Mouse (Mus musculus) forebrain, embryonic 10.5 days (tissue): ENCODE results near the gene Ribc2. TPM values are rescaled to one million over a fixed set of nuclear protein-coding genes. Genes with fewer than 3 reads are reported as not detected.

Experiments
- DNase-seq: peaks from one replicate; pipeline ENCODE4 v3.0.0-alpha.2; 2017; ENCODE audit warnings: low spot score; ENCODE audit errors: extremely low spot score
- H3K27ac ChIP-seq: fragments of 300-500 bp; sonication (generic); 2 replicates; pipeline ENCODE4 v1.5.1; 2016; ENCODE audit warnings: mild to moderate bottlenecking
- H3K27me3 ChIP-seq: fragments of 300-500 bp; sonication (generic); 2 replicates; pipeline ENCODE4 v1.6.1; 2016; ENCODE audit warnings: mild to moderate bottlenecking; ENCODE audit not compliant: poor library complexity, severe bottlenecking
- H3K36me3 ChIP-seq: fragments of 300-500 bp; sonication (generic); replicated peaks from 2 replicates; pipeline ENCODE4 v1.6.1; 2016; ENCODE audit warnings: mild to moderate bottlenecking, moderate library complexity
- H3K4me1 ChIP-seq: fragments of 300-500 bp; sonication (generic); 2 replicates; pipeline ENCODE4 v1.6.1; 2016
- H3K4me3 ChIP-seq: fragments of 300-500 bp; sonication (generic); 2 replicates; pipeline ENCODE4 v1.5.1; 2016; ENCODE audit warnings: mild to moderate bottlenecking, moderate library complexity
- H3K9me3 ChIP-seq: fragments of 300-500 bp; sonication (generic); 2 replicates; pipeline ENCODE4 v1.6.1; 2016; ENCODE audit warnings: mild to moderate bottlenecking, moderate library complexity
- WGBS: fragments of 180-500 bp; shearing (Covaris S2); methylation state at CpG from one replicate; pipeline ENCODE4 v1.1.7; 2016; 5-methylcytosine and 5-hydroxymethylcytosine counted together
- polyA plus RNA-seq: library from polyadenylated mRNA; unstranded; fragments of >200 nt; fragmentation: Nextera tagmentation; extraction: Ambion mirVana; gene quantifications from 2 replicates; pipeline ENCODE4 v1.2.1, GENCODE M21; 2016

Ribc2 gene
- polyA plus RNA-seq: 0.82 and 0.99 TPM in 2 replicates

DNA sequence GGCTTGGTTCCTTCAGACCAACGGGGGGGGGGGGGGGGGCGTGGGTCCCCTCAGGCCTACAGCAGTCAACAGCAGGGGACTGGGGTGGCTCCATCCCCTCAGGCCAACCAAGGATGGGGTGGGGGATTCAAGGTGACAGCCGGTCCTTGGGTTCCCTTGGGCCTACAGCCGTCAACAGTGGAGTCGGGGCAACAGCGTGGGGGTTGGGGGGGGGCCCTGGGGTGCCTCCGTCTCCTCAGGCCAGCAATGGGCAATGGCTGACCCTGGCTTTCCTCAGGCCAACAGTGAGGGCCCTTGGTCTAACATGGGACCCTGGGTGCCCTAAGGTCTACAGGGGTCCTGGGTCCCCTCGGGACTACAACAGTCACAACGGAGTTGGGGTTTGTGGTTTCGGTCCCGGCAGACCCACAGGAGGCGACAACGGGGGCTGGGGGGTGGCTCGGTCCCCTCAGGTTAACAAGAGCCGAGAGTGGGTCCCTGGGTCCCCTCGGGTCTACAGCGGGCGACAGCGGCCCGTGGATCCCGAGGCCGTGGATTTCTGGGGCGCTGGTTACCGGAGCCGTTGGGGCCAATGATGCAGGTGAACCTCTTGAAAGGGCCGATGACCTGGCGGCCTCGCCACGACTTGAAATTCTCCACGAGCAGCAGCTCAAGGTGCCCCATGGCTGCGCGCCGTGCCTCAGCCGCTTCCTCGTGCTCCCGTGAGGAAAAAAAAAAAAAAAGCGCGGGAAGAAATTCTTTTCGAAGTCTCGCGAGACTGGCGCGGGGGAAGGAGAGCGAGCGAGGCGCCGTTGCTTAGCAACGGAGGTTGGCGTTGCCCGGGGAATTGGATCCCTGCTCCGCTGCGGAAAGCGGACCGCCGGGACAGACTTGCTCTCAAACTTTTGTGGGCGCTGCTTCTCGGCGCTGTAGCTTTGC is at the start of gene Ribc2, which contains the start of gene Smc1b:
Ribc2 (plus strand) TSS at position 804 of the 918 bp plus-strand sequence.
Smc1b (minus strand) TSS at position 690 of the 918 bp plus-strand sequence.
- Histone ChIP-seq H3K27ac (peak within 1 kb of the TSS; percentile 81), H3K4me3 (peak within 1 kb of the TSS; percentile 48), H3K36me3 (no peaks in the 10 kb centered on the region), H3K4me1 (peaks cover 21% of the 10 kb centered on the region), H3K27me3 (peaks cover 39% of the 10 kb centered on the region), H3K9me3 (peaks cover 10% of the 10 kb centered on the region)
- DNase-seq: peak; percentile 71
- 31% methylated on average over 57 of the region's 58 CpGs for WGBS

DNA sequence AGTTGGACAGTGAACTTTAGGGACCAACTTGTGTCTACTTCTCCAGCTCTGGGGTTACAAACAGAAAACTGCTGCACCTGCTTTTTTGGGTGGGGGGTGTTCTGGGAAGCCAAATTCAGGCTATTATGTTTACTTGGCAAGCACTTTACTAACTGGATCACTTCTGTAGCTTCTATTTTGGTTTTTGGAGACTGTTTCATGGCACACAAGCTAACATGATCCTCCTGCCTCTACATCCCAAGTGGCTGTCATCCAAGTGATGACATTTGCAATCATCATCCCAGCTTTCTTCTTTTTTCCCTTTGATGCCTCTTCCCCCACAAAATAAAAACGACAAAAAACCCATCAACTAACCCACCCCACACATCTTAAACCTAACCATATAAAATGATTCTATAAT is 46.2 kb upstream of the Ribc2 start:
- 75% methylated on average over 1 of the region's 1 CpGs for WGBS
- H3K27ac ChIP-seq: no peak overlapping the region

DNA sequence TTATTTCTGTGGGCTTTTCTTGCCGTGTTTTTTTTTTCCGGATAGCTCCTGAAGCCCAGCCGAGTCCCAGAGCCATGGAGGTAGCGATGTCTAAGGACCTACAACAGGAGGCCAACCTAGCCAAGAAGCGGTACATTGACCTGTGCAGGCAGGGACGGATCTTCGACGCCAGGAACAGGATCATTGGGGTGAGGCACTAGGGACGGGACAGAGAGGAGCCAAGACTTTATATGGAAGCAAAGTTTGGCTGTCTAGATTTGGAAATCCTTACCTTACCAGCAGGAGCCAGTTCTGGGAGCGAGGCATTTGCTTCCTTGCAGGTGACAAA is 279 bp downstream of the Ribc2 start:
- Histone ChIP-seq H3K27me3 (peaks cover 39% of the 10 kb centered on the region), H3K4me1 (peaks cover 21% of the 10 kb centered on the region), H3K9me3 (peaks cover 10% of the 10 kb centered on the region), H3K27ac (peak overlapping the region; percentile 81; the same call in 1 of the 2 replicates), H3K4me3 (peak overlapping the region; percentile 48), H3K36me3 (no peaks in the 10 kb centered on the region)
- no peak for DNase-seq
- 22% methylated on average over 10 of the region's 10 CpGs for WGBS

More for the DNA sequence above, 46.2 kb upstream of the Ribc2 start:
- Histone ChIP-seq H3K36me3 (no peaks in the 10 kb centered on the region), H3K9me3 (no peaks in the 10 kb centered on the region), H3K4me1 (no peaks in the 10 kb centered on the region), H3K4me3 (no peak overlapping the region), H3K27me3 (no peaks in the 10 kb centered on the region)
- DNase-seq: no peak

DNA sequence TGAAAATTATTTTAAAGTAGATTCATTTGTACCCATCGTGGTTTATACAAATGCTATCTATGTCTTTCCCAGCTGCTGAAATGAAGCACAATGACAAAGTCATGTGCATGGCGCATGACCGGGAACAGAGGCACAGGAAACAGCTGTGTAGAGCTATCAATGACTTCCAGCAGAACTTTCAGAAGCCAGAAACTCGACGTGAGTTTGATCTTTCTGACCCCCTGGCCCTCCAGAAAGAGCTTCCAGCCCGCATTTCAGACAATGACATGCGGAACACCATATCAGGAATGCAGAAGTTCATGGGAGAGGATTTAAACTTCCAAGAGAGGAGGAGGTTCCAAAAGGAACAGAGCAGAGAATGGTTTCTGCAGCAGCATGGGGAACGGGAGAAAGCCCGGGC is 3.3 kb downstream of the Ribc2 start:
- H3K27ac ChIP-seq: no peak overlapping the region
- DNase-seq: no peak
- H3K9me3 ChIP-seq: peaks cover 10% of the 10 kb centered on the region
- H3K27me3 ChIP-seq: peaks cover 39% of the 10 kb centered on the region
- H3K4me3 ChIP-seq: no peak overlapping the region
- peaks cover 21% of the 10 kb centered on the region for H3K4me1 ChIP-seq
- WGBS: 60% methylated on average over 9 of the region's 9 CpGs
- no peaks in the 10 kb centered on the region for H3K36me3 ChIP-seq

DNA sequence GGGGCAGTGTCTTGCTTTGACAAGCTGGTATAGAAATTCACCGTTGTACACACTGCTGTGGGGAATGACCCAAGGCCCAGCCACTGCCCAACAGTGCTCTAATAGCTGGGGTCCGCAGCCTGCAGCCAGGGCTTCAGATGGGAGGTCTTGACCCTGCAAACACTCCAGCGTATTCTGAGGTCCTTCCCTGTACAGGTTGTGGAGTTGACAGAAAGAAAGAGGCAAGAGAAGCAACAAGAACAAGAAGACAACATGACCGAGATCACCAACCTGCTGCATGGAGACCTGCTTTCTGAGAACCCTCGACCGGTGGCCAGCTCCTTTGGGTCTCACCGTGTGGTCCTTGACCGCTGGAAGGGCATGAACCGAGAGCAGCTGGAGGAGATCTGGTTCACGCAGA is 9.4 kb downstream of the Ribc2 start:
- no peak for DNase-seq
- WGBS: 94% methylated on average over 10 of the region's 10 CpGs

DNA sequence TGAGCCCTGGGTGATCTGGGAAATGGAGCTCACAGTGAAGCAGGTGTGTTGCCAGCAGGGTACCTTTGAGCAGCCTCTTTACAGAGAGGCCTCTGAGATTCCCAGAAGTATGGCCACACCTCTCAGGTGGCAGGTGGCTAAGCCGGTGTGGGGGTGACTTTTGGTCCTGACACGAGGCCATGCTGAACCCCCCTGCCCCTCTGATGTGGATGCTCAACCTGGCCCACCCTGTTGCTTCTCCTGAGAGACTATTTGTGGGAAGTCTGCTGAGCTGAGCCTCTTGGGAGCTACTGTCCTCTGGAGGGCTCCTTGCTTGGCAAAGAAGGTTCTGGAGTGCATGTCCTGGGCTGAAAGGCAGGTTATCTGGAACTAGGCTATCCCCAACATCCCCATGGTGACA is 10.6 kb downstream of the Ribc2 start:
- no peak for DNase-seq
- Histone ChIP-seq H3K9me3 (no peaks in the 10 kb centered on the region), H3K27ac (no peak overlapping the region), H3K4me1 (no peaks in the 10 kb centered on the region), H3K27me3 (no peaks in the 10 kb centered on the region), H3K36me3 (no peaks in the 10 kb centered on the region), H3K4me3 (no peak overlapping the region)
- WGBS: 77% methylated on average over 2 of the region's 2 CpGs

More for the DNA sequence above, 9.4 kb downstream of the Ribc2 start:
- no peaks in the 10 kb centered on the region for H3K36me3 ChIP-seq
- no peaks in the 10 kb centered on the region for H3K9me3 ChIP-seq
- no peak overlapping the region for H3K27ac ChIP-seq
- no peaks in the 10 kb centered on the region for H3K4me1 ChIP-seq
- no peak overlapping the region for H3K4me3 ChIP-seq
- no peaks in the 10 kb centered on the region for H3K27me3 ChIP-seq

DNA sequence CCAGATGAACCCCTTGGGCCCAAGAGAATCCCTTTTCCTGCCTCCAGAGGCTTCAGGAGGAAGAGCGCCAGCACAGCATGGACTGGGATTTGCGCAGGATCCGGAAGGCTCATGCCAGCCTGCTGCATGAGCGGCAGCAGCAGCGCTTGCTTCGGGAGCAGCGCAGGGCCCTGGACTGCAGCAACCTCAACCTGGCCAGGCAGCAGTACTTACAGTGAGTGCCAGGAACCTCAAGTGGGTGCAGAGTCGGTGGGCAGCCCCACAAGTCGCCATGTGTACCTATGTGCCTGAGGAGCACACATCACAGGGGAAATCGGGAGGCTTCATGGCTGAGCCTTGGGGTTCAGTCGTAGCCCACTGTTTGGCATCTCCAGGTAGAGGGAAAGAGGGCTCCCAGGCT is 11.3 kb downstream of the Ribc2 start:
- H3K4me1 ChIP-seq: peaks cover 5% of the 10 kb centered on the region
- DNase-seq: no peak
- H3K27me3 ChIP-seq: no peaks in the 10 kb centered on the region
- H3K27ac ChIP-seq: 0 out of 2 replicates have a peak overlapping the region, but pooled peaks have one; percentile 18
- H3K36me3 ChIP-seq: no peaks in the 10 kb centered on the region
- 86% methylated on average over 11 of the region's 11 CpGs for WGBS
- H3K9me3 ChIP-seq: no peaks in the 10 kb centered on the region
- no peak overlapping the region for H3K4me3 ChIP-seq

DNA sequence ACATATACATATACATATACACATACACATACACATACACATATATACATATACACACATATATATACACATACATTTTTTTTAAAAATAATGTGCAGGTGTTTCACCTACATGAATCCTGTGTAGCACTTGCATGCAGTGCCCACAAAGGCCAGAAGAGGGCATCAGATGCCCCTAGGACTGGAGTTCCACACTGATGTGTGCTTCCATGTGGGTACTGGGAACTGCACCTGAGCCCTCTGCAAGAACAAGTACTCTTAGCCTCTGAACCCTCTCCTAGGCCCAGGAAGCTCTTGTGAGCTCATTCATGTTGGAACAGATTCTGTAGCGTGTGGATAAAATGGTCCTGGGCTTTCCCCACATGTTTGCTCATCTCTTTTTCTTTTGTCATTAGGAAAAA is 11.9 kb downstream of the Ribc2 start:
- no peaks in the 10 kb centered on the region for H3K9me3 ChIP-seq
- H3K27me3 ChIP-seq: no peaks in the 10 kb centered on the region
- H3K4me3 ChIP-seq: no peak overlapping the region
- no peaks in the 10 kb centered on the region for H3K36me3 ChIP-seq
- H3K27ac ChIP-seq: no peak overlapping the region
- no peak for DNase-seq
- WGBS: 95% methylated on average over 1 of the region's 1 CpGs
- peaks cover 5% of the 10 kb centered on the region for H3K4me1 ChIP-seq

DNA sequence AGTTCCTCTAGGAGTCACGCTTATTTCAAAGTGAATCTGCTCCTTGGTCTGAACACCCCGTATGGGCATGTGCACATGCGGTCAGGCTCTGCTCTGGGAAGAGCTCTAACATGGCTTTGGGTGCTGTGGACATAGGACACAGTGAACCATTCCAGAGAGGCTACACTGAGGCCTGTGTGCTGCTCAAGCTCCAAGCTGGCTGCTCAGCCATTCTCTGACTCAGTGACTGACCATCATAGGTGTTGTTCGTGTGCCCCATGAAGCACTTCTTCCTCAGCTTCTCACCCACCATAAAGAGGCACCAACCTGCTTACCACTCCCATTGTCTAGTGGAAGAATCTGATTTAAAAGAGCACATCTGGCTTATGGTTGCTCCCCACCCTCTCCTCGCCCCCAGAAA is 12.4 kb downstream of the Ribc2 start:
- Histone ChIP-seq H3K27ac (no peak overlapping the region), H3K4me1 (peaks cover 5% of the 10 kb centered on the region), H3K36me3 (no peaks in the 10 kb centered on the region), H3K9me3 (no peaks in the 10 kb centered on the region), H3K27me3 (no peaks in the 10 kb centered on the region), H3K4me3 (no peak overlapping the region)
- no peak for DNase-seq
- 95% methylated on average over 5 of the region's 5 CpGs for WGBS

DNA sequence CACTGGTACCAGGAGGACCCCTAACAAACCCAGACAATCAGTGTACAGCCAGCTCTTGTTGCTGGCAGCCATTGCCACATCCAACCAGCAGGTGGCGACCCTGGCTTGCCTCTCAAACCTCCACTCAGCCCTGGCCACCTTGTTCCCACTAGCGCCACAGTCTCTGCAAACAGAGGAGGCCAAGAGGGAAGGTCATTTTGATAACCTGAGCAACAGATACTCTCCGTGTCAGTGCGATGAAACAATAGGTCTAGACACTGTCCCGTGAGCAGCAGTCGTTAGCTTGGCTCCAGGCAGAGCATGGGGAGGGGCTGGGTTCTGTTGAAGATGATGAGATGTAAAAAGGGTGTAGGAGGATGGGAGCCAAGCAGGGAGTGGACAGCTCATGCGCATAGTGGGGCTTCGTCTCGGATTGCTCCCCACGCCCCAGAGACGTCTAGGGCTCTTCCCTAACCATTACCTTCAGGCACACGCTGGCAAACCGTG is 19.6 kb downstream of the Ribc2 start:
- Histone ChIP-seq H3K9me3 (no peaks in the 10 kb centered on the region), H3K36me3 (no peaks in the 10 kb centered on the region), H3K27me3 (peaks cover 7% of the 10 kb centered on the region; the same call in 1 of the 2 replicates), H3K4me3 (no peak overlapping the region), H3K4me1 (peaks cover 10% of the 10 kb centered on the region), H3K27ac (no peak overlapping the region)
- WGBS: 39% methylated on average over 13 of the region's 13 CpGs
- peak; percentile 80 for DNase-seq

DNA sequence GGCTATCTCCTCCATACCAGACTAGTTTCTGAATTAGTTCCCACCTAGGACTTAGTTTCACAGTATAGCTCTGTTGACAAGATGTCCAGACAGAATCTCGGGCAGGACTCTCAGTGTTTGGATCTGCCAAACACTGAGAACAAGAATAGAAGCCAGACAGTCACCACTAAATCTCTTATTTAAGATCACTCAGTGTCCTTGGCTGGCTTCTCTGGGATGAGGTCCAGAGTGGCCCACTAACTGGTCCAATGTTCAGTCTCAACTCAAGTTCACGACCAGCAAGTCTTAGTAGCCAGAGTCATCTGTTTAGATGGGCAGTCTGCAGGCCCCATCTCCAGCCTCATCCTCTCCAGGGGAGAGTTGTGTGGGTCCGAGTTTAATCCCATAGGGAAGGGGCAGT is 20.7 kb downstream of the Ribc2 start:
- peaks cover 7% of the 10 kb centered on the region; the same call in 1 of the 2 replicates for H3K27me3 ChIP-seq
- no peaks in the 10 kb centered on the region for H3K36me3 ChIP-seq
- no peak overlapping the region for H3K4me3 ChIP-seq
- 74% methylated on average over 3 of the region's 3 CpGs for WGBS
- H3K9me3 ChIP-seq: no peaks in the 10 kb centered on the region; the same call in 1 of the 2 replicates
- DNase-seq: no peak
- H3K4me1 ChIP-seq: peaks cover 10% of the 10 kb centered on the region
- no peak overlapping the region for H3K27ac ChIP-seq

DNA sequence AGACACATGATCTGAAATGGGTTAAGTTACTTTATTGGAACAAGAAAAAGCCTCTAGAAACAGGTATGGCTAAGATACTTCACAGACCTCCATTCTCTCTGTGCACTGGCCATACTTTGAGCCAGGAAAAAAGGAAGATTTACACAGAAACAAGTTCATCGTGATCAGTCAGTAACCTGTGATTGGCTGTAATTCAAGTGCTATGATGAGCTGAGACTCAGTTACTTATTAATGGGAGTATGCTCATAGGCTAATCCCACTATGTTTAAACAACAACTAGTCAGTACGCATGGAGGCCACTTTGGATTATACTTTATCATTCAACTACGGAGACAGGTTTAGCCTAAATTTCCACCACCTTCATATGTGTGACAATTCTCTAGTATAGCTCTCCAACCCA is 22.2 kb downstream of the Ribc2 start:
- Histone ChIP-seq H3K9me3 (peaks cover 4% of the 10 kb centered on the region; the same call in 1 of the 2 replicates), H3K4me3 (no peak overlapping the region), H3K27me3 (peaks cover 7% of the 10 kb centered on the region; the same call in 1 of the 2 replicates), H3K4me1 (0 out of 2 replicates have a peak, but pooled peaks cover 6% of the 10 kb centered on the region), H3K27ac (no peak overlapping the region), H3K36me3 (no peaks in the 10 kb centered on the region)
- DNase-seq: no peak
- 92% methylated on average over 3 of the region's 3 CpGs for WGBS

DNA sequence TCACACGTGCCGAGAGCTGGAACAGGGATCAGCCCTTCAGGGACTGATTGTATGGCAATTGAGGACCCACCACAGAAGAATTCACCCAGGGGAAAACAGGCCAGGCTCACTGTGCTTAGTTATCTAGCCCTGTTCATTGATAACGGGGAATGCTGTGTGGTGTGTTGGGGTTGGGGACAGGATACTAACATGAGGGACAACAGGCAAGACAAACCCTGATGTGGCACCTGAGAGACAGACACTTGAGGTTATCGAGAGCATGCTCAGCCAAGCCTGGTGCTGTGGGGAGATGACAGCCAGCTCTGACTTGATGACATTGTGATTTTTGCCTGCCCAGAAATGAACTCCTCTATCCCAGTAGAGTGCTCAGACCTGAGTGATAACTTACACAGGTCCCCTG is 24.3 kb downstream of the Ribc2 start:
- WGBS: 72% methylated on average over 4 of the region's 4 CpGs
- peaks cover 4% of the 10 kb centered on the region; the same call in 1 of the 2 replicates for H3K9me3 ChIP-seq
- H3K4me1 ChIP-seq: 0 out of 2 replicates have a peak, but pooled peaks cover 6% of the 10 kb centered on the region
- H3K36me3 ChIP-seq: no peaks in the 10 kb centered on the region
- DNase-seq: no peak
- H3K27ac ChIP-seq: no peak overlapping the region
- peaks cover 7% of the 10 kb centered on the region; the same call in 1 of the 2 replicates for H3K27me3 ChIP-seq
- H3K4me3 ChIP-seq: no peak overlapping the region
